Mouse (Mus musculus) intestine, embryonic 15.5 days (tissue): ENCODE measurements at regions not wholly inside any gene's neighbourhood (a gene's known extent, or its start where the extent isn't known, plus 50 kb on each side); places are given as distances from the start of the nearest gene placed in this dataset.
"Not testable (repeated sequence)": the region's sequence is repeated elsewhere in the genome, so short reads cannot be mapped to it uniquely, and the experiment has no call there.

ENCODE experiments used
- ATAC-seq: fragments of 200-750 bp; cut with Nextera tagmentation; 2 replicates; pipeline ENCODE4 v1.8.0; 2017; ENCODE audit warnings: moderate TSS enrichment, moderate library complexity
- H3K27ac ChIP-seq: fragments of 300-500 bp; sonication (generic); 2 replicates; pipeline ENCODE4 v1.5.1; 2015; ENCODE audit warnings: mild to moderate bottlenecking, inconsistent platforms
- H3K27me3 ChIP-seq: fragments of 300-500 bp; sonication (generic); replicated peaks from 2 replicates; pipeline ENCODE4 v1.6.1; 2015; ENCODE audit warnings: inconsistent platforms
- H3K36me3 ChIP-seq: fragments of 300-500 bp; sonication (generic); 2 replicates; pipeline ENCODE4 v1.6.1; 2015; ENCODE audit warnings: inconsistent platforms
- H3K4me1 ChIP-seq: fragments of 300-500 bp; sonication (generic); replicated peaks from 2 replicates; pipeline ENCODE4 v1.6.1; 2015; ENCODE audit warnings: inconsistent platforms
- H3K4me2 ChIP-seq: fragments of 300-500 bp; sonication (generic); replicated peaks from 2 replicates; pipeline ENCODE4 v1.6.1; 2015; ENCODE audit warnings: mild to moderate bottlenecking, inconsistent platforms
- H3K4me3 ChIP-seq: fragments of 300-500 bp; sonication (generic); replicated peaks from 2 replicates; pipeline ENCODE4 v1.5.1; 2015; ENCODE audit warnings: inconsistent platforms
- H3K9ac ChIP-seq: fragments of 300-500 bp; sonication (generic); 2 replicates; pipeline ENCODE4 v1.6.1; 2015; ENCODE audit warnings: inconsistent platforms
- H3K9me3 ChIP-seq: fragments of 300-500 bp; sonication (generic); 2 replicates; pipeline ENCODE4 v1.6.1; 2016; ENCODE audit warnings: inconsistent platforms
- WGBS: fragments of 180-500 bp; shearing (Covaris S2); methylation state at CpG from one replicate; pipeline ENCODE4 v1.1.7; 2015; 5-methylcytosine and 5-hydroxymethylcytosine counted together

GRCm38 (mm10) chr14:74240212-74240611 is 400.4 kb upstream of the Htr2a start:
- Histone ChIP-seq H3K4me1 (no peaks in the 10 kb centered on the region), H3K9me3 (no peaks in the 10 kb centered on the region), H3K9ac (no peak overlapping the region), H3K4me3 (no peak overlapping the region), H3K27me3 (no peaks in the 10 kb centered on the region), H3K36me3 (no peaks in the 10 kb centered on the region), H3K27ac (no peak overlapping the region), H3K4me2 (no peak overlapping the region)
- 68% methylated on average over 2 of the region's 2 CpGs for WGBS
- ATAC-seq = no peak

- no peak for ATAC-seq
- 78% methylated on average over 5 of the region's 5 CpGs for WGBS
- H3K27me3 ChIP-seq = no peaks in the 10 kb centered on the region
- no peaks in the 10 kb centered on the region for H3K4me1 ChIP-seq
- no peak overlapping the region for H3K9ac ChIP-seq
- no peak overlapping the region for H3K4me3 ChIP-seq
- no peaks in the 10 kb centered on the region for H3K36me3 ChIP-seq
- no peaks in the 10 kb centered on the region for H3K9me3 ChIP-seq
- H3K4me2 ChIP-seq = no peak overlapping the region
- H3K27ac ChIP-seq = no peak overlapping the region
Observed at GRCm38 (mm10) chr14:74249263-74249878, 391.3 kb upstream of the Htr2a start.

- 69% methylated on average over 2 of the region's 2 CpGs for WGBS
- Histone ChIP-seq H3K9ac (no peak overlapping the region), H3K36me3 (no peaks in the 10 kb centered on the region), H3K4me2 (no peak overlapping the region), H3K27ac (no peak overlapping the region), H3K27me3 (no peaks in the 10 kb centered on the region), H3K4me1 (no peaks in the 10 kb centered on the region), H3K4me3 (no peak overlapping the region), H3K9me3 (no peaks in the 10 kb centered on the region)
- no peak for ATAC-seq
Observed at GRCm38 (mm10) chr14:74250021-74250420, 390.6 kb upstream of the Htr2a start.

GRCm38 (mm10) chr14:74252189-74253145 is 388.2 kb upstream of the Htr2a start:
- WGBS = 48% methylated on average over 10 of the region's 10 CpGs
- Histone ChIP-seq H3K9me3 (no peaks in the 10 kb centered on the region), H3K4me1 (no peaks in the 10 kb centered on the region), H3K27ac (0 out of 2 replicates have a peak overlapping the region, but pooled peaks have one; percentile 14), H3K4me2 (no peak overlapping the region), H3K27me3 (no peaks in the 10 kb centered on the region), H3K36me3 (no peaks in the 10 kb centered on the region), H3K9ac (no peak overlapping the region), H3K4me3 (no peak overlapping the region)
- peak; percentile 51 for ATAC-seq

- no peaks in the 10 kb centered on the region for H3K9me3 ChIP-seq
- ATAC-seq = no peak
- H3K9ac ChIP-seq = no peak overlapping the region
- no peaks in the 10 kb centered on the region for H3K36me3 ChIP-seq
- H3K27ac ChIP-seq = no peak overlapping the region
- H3K27me3 ChIP-seq = no peaks in the 10 kb centered on the region
- H3K4me1 ChIP-seq = no peaks in the 10 kb centered on the region
- no peak overlapping the region for H3K4me2 ChIP-seq
- H3K4me3 ChIP-seq = no peak overlapping the region
Observed at GRCm38 (mm10) chr14:74255000-74255399, 385.6 kb upstream of the Htr2a start.

- Histone ChIP-seq H3K27ac (no peak overlapping the region), H3K4me1 (no peaks in the 10 kb centered on the region), H3K9me3 (no peaks in the 10 kb centered on the region), H3K4me3 (no peak overlapping the region), H3K27me3 (no peaks in the 10 kb centered on the region), H3K4me2 (no peak overlapping the region), H3K9ac (no peak overlapping the region), H3K36me3 (no peaks in the 10 kb centered on the region)
- ATAC-seq = no peak
Observed at GRCm38 (mm10) chr14:74259437-74259836, 381.2 kb upstream of the Htr2a start.

- Histone ChIP-seq H3K4me2 (no peak overlapping the region), H3K27me3 (no peaks in the 10 kb centered on the region), H3K27ac (no peak overlapping the region), H3K36me3 (no peaks in the 10 kb centered on the region), H3K9me3 (no peaks in the 10 kb centered on the region), H3K4me3 (no peak overlapping the region), H3K4me1 (no peaks in the 10 kb centered on the region), H3K9ac (no peak overlapping the region)
- no peak for ATAC-seq
- 78% methylated on average over 1 of the region's 1 CpGs for WGBS
Observed at GRCm38 (mm10) chr14:74267086-74267485, 373.6 kb upstream of the Htr2a start.

GRCm38 (mm10) chr14:74294560-74294959 is 346.1 kb upstream of the Htr2a start:
- no peaks in the 10 kb centered on the region for H3K36me3 ChIP-seq
- whole genome bisulfite sequencing = 50% methylated on average over 3 of the region's 3 CpGs
- H3K4me3 ChIP-seq = no peak overlapping the region
- no peak overlapping the region for H3K4me2 ChIP-seq
- H3K4me1 ChIP-seq = no peaks in the 10 kb centered on the region
- no peak overlapping the region for H3K9ac ChIP-seq
- H3K27me3 ChIP-seq = no peaks in the 10 kb centered on the region
- no peaks in the 10 kb centered on the region for H3K9me3 ChIP-seq
- no peak overlapping the region for H3K27ac ChIP-seq
- no peak for ATAC-seq

GRCm38 (mm10) chr14:74304483-74304882 is 336.2 kb upstream of the Htr2a start:
- Histone ChIP-seq H3K4me2 (no peak overlapping the region), H3K9ac (no peak overlapping the region), H3K4me3 (no peak overlapping the region), H3K9me3 (no peaks in the 10 kb centered on the region), H3K27ac (no peak overlapping the region), H3K4me1 (no peaks in the 10 kb centered on the region), H3K36me3 (no peaks in the 10 kb centered on the region), H3K27me3 (no peaks in the 10 kb centered on the region)
- 89% methylated on average over 3 of the region's 3 CpGs for WGBS
- ATAC-seq = no peak

- Histone ChIP-seq H3K4me1 (no peaks in the 10 kb centered on the region), H3K36me3 (no peaks in the 10 kb centered on the region), H3K9me3 (no peaks in the 10 kb centered on the region), H3K9ac (no peak overlapping the region), H3K27ac (no peak overlapping the region), H3K4me2 (no peak overlapping the region), H3K4me3 (no peak overlapping the region), H3K27me3 (no peaks in the 10 kb centered on the region)
- 84% methylated on average over 16 of the region's 16 CpGs for WGBS
- ATAC-seq = no peak
Observed at GRCm38 (mm10) chr14:74306717-74307307, 333.8 kb upstream of the Htr2a start.

- not testable (repeated sequence) for H3K27me3 ChIP-seq, H3K4me1 ChIP-seq, H3K9ac ChIP-seq, H3K9me3 ChIP-seq, ATAC-seq, H3K36me3 ChIP-seq, H3K4me3 ChIP-seq, H3K27ac ChIP-seq, H3K4me2 ChIP-seq
- 65% methylated on average over 2 of the region's 2 CpGs for whole genome bisulfite sequencing
Observed at GRCm38 (mm10) chr14:74309451-74309850, 331.2 kb upstream of the Htr2a start.

- no peak overlapping the region for H3K9ac ChIP-seq
- no peak for ATAC-seq
- no peaks in the 10 kb centered on the region for H3K27me3 ChIP-seq
- no peak overlapping the region for H3K4me3 ChIP-seq
- H3K9me3 ChIP-seq = no peaks in the 10 kb centered on the region
- no peak overlapping the region for H3K27ac ChIP-seq
- 80% methylated on average over 1 of the region's 1 CpGs for WGBS
- no peaks in the 10 kb centered on the region for H3K36me3 ChIP-seq
- H3K4me2 ChIP-seq = no peak overlapping the region
- H3K4me1 ChIP-seq = no peaks in the 10 kb centered on the region
Observed at GRCm38 (mm10) chr14:74327291-74327690, 313.3 kb upstream of the Htr2a start.
